Mouse (Mus musculus) stomach, postnatal 0 days (tissue): ENCODE data around the gene Hivep2.

Source experiments
- CTCF ChIP-seq: IDR thresholded peaks from 2 replicates; pipeline ENCODE4 v1.5.1; 2016; ENCODE audit warnings: antibody characterized with exemption, low read depth, mild to moderate bottlenecking, moderate library complexity
- EP300 ChIP-seq: optimal IDR thresholded peaks from 2 replicates; pipeline ENCODE3; 2016; ENCODE audit warnings: antibody characterized with exemption

GRCm38 (mm10) chr10:13976267-13976666 lies 10.4 kb downstream of the Hivep2 start:
- TF ChIP-seq CTCF (no peak), EP300 (no peak)
